Mouse (Mus musculus) urinary bladder, postnatal 10 days (tissue): ENCODE measurements around the gene Fgfr2.

Source experiments
- DNase-seq: peaks from one replicate; pipeline ENCODE4 v3.0.0; 2022; ENCODE audit warnings: low spot score

The Fgfr2 gene

DNA sequence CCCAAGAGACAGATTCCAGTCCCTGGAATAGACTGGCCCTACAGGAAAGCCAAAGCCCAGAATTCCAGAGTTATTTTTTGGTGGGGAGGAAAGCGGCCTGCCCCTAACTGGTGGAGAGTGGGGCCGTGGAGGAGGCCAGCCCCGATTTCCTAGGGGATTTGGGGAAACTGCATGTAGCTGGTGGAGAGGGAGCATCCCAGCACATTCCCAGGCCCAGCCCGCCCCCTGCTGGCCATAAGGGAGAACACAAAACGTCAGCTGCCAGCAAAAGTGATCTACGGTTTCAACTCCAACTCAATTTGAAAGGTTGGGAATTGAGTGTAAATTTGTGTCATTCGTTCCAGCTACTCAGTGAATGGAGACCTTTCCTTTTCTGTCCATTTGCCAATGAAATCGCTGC, 909.7 kb downstream of the Fgfr2 start:
- no peak for DNase-seq

DNA sequence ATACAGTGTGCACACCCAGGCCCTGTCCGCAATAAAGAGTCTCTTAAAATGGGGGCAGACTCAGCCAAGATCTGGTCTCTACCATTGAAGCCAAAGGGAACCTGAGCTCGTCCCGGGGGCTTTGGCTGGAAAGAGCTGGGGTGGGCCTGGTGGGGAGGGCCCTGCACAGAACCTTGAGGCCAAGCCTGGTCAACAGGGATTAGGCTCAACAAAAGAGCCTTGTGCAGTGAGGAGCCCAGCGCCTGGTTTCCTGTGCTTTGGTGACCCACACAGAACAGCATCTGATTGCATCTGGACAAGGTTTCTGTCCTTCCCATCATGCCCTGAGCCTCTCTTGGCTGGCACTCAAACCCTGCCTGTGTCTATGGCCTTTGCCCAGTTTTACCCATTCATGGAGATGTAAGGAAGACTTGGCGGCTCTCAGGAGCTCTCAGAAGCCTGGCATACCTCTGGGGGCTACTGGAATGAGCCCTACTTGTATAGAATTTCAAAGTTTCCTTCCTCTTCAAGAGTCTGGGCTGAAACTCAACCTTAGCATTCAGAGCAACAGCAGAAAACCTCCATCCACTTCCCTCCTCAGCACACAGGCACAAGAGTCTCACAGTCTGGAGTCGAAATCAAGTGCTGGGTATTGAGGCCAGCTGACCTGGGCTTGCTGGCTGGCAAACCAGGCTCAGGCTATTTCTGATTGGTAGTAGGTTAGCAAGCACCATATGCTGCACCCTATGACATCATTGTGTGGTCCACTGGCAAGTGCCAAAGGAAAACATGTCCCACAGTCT, 911.0 kb downstream of the Fgfr2 start:
- DNase-seq = no peak

DNA sequence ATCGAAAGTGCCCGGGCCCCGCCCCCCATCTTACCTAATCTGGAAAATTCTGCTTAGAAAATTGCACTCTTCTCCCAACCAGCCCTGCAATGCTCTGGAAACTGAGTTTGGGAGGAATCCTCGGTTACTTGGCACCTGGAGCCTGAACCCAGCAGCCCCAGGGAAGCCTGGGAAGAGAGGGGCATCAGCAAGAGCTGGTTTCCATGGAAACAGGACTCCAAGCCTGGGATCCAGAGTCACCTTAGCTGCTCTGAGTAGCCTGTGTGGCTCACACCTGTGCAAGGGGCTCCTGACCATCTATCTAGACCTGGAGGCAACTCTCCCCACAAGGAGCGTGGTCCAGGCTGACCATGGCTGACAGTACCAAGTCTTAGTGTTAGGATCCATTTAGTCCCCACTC, 912.5 kb downstream of the Fgfr2 start:
- DNase-seq = no peak

DNA sequence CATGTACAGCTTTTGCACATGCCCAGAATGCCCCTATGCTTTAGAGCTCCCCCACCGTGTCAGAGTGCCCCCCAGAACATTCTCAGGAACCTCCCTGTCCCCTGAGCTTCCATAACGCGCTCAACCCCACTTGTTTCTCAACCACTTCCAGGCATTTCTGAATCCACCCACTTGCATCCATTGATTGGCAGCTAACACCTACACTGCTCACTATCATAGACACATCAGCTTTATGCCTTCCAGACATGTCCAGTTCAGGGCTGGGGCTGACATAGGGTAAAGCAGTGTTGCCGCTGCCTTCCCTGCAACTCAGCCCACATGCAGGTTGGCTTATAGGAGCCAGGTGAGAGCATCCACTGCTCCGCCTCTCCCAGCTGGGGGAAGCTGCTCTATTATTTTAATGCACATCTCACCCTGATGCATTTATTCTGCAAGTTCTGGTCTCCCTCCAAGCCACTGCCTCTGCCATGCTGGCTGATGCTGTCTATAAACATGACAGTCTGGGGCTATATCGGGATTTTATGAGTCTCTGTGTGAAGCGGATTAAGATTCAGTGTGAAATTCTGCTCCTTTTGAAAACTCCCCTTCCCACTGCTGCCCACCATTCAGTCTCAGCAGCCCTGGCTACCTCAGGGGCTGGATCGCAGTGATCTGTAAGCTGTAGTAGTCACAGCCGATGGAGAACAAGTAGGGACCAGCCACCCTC, 914.1 kb downstream of the Fgfr2 start:
- DNase-seq = no peak

DNA sequence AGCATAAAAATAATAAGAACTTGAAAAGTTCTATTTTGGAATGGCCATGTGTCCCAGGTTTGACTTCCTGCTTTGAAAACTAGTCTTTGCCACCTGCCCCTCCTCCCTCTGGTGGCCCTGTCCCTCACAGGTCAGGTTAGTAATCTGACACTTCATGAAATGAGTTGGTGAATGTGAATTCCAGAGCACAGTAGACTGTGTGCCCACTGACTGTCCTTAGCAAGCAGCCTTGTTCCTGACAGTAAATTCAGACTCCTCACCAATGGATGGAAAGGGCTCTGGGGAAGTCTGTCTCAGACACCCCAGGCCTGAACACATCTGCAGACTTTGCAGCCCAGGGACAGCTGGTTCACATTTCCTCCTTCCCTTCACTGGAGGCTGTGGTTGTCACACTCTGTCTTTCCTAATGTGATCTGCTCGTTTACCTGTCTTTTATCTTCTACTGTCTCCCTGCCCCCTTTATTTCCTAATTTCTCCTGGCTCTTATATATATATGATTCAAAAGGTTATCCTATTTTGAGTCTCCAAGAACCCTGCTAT, 919.0 kb downstream of the Fgfr2 start:
- no peak for DNase-seq

DNA sequence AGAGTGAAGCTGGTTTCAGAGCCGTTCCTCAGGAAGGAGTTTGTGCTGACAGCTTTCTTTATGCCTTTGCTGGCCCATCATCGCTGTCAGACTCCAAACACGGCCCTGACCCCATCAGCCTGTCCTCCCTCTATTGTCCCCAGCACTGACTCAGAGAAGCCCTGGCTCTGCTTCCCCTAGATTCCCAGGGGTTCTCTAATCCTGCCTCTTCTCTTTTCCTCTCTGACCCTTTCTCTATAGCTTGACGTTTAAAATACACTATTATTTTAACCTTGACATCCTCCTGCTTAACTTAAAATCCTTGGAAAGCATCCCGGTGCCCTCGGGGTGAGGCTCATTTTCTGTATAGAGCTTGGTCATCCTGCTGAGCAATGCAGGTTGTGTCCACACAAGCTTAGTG, 923.5 kb downstream of the Fgfr2 start:
- DNase-seq = no peak

DNA sequence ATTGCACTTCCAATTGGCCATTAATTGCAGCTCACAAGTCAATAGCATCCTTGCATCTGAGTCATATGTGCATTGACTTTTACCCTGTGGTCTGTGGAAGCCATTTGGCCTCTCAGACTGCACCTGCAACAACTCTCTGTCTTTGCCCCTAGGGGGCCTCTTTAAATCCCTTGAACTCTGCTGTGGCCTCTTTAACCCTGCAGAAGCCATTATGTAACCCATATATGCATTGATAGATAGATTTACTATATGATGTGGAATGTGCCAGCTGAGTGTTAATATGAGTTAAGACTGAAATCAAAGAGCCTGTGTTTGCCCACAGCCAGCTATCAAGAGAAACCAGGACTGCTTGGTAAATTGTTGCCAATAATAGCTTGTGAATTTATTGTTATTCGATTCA, 924.3 kb downstream of the Fgfr2 start:
- DNase-seq = no peak

DNA sequence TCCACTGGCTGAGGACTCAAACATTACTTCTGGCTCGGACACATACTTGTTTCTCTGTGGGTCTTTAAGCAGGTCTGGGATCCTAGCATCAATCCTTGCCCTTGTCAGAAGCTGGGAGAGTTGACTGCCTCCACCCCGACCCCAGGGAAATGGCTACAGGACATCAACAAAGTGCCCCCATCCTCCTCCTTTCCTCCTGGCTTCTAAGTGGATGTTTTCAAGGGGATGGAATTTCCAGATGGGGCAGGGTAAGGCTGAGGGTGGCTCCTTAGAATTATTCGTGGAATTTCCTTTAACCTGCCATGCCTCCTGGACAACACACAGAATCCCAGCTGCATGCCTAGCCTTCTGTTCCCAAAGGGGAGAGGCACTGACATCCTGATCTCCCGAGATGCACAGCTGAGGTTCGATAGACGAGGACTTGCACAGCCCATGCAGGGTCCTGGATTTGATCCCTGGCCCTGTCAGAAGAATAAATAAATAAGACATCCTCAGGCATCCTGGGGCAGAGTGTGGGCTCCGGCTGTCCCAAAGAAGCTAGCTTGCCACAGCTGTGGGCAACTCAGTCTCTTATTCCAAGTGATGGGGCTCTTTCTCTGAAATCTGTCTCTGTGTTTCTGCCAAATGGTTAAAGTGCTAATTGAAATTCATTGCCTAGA, 925.2 kb downstream of the Fgfr2 start:
- no peak for DNase-seq

DNA sequence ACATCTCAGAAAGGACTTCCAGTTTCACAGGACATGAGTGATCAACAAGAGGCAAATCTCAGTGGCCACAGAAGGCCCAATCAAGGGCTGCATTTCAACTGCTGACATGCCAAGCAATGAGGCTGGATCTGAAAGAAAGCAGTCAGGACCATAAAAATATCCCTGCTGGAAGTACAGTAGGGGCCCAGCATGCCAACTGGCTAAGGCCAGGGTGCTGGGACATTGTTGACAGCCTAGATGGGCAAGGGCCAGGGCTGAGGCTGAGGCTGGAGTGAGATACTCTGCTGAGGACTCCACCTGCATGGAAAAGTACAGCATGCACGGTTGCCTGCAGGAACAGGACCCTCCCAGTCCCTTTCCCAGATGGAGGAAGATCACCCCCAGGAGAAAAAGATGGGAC, 926.6 kb downstream of the Fgfr2 start:
- DNase-seq = no peak

DNA sequence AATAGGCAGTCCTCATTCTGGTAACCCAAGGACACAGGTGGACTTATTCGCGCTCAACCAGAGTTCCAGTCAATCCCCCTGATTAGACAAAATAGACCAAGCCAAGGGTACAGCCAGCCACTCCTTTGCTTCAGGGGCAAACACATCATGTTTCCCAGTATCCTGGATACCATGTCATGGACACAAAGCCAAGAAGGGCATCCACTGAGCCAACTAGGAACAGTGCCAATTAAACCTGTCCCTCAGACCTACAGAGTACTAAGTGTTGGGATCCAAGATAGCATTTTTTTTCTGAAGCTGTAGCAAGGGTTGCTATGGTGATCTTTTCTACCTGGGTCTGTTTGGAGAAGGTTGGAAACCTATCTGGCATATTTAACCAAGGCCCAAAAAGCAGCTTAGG, 929.5 kb downstream of the Fgfr2 start:
- DNase-seq = no peak

DNA sequence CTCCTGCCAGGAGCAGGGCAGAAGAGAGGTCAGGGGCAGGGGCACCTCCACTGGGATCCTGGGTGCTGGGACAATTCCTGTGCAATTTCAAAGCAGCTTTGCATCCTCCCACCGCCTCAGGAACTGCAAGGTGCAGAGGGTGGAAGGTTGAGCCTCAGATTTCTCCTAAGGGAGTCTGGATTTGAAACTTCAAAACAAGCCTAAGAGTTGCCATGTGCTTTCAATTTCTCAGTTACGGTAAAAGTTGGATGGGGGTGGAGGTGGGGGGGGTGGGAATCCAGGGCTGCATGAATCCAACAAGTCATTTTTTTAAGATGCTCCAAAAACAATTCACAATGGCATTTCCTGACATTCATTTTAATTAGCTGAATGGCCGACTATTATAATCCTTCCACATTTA, 935.7 kb downstream of the Fgfr2 start:
- no peak for DNase-seq

DNA sequence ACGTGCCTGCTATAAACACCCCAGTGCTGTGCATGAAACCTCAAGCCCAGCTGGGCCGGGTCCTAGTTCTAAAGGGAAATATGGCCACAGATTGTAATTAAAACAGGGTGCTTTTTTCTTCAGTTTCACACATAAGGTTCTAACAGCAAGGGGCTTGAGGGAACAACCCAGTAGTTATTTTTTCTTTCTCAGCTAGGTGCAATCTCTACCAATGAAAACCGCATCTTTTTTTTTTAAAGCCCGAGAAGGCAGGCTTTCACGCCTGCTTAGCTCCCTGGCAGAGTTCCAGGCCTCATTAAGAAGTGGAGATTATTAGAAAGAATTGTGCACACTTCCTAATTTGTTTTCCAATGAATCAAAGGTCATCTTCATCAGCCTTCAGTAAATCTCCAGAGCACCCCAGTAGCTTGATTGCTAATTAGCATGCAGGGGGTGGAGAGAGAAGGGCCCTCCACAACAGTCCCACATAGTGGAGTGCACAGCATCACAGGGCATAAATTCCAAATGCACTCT, 939.2 kb downstream of the Fgfr2 start:
- DNase-seq = no peak

DNA sequence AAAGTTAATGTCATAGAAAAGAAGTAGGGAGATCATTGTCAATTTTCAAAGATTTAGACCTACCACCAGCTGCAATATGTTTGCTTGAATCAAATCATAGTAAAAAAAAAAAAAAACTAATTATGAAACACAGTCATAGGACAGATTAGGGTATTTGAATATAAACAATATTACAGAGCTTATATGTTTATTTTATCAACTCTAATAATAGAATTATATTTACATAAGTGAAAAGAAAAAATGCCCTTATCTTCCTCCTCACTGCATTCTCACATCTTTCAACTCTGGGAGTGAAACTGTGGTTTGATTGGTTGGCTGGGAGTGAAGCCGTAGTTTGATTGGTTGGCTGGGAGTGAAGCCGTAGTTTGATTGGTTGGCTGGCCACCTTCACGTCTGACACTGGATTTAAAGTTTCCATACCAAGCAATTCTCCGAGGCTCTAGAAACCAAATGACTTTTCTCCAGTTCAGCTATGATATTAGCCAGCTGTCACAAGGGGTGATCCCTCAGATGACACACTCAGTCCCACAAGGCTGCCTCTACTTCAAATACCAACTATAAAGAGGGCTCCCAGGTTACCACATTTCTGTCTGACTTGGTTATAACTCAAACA, 941.5 kb downstream of the Fgfr2 start:
- no peak for DNase-seq

DNA sequence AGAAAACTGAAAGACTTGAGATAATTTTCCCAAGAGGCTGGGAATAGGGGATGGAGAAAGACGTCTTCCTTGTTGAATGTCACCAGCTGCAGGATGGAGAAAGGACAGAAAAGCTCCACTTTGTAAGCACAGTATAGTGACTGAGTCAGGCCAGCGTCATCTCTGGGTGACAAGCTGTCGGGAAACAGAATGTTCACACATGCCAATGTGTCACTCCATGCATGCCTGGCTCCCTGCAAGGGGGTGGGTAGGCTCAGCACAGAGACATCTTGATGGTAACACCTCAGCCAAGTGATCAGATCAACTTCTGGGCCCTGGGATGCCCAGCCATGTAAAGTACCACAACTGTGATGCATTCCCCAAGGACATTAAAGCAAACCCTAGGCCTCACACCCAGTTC, 942.1 kb downstream of the Fgfr2 start:
- DNase-seq = no peak

DNA sequence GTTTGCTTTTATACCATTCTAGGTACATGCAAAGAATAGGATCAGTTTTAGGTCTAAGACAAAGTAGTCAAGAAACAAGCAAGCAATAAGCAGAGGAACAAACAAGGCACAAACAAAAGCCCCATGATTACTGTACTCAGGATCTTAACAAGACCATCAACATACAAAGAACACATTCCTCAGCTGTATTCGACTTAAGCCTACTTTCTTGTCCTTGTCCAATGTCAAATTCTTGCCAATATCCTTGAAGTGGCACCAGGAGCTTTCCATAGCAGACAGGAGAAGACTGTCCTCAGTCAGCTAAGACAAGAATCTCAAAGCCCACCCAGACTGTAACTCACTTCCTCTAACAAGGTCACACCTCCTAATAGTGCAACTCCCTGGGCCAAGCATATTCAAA, 944.1 kb downstream of the Fgfr2 start:
- no peak for DNase-seq

DNA sequence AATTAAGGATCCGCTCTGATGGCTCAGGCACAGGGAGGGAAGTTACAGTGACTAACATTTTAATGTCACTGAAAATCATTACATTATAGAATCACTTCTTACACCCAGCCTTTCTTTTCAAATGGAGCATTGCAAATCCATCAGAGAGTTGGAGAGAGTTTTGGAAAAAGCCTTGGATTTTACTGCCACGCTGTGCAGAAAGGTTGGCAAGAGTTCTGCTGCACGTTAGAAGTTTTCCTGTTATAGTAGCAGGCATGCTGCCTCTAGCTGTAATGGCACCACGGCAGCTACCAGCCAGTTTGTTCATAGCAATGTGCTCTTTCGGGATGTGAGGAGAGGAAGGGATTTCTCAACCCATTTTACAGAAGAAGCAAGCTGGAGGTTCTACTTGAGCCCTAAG, 948.4 kb downstream of the Fgfr2 start:
- no peak for DNase-seq

DNA sequence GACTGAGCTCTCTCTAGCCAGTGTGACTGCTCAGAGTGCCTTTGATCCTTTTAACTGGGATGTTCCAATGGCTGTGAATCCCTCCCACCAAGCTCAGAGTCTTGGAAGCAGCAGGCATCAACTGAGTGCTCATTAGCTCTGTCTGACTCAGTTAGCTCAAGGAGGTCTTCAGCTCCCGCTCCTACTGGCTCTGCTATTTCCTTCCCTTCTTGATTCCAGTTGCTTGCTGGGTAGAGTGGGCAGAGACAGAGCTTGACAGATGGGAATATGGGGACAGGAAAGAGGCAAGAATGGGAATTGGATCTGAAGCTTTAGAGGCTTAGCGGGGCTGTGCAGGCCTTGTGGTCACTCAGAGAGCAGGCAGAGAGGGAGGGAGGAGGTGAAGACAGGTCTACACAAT, 948.9 kb downstream of the Fgfr2 start:
- no peak for DNase-seq

DNA sequence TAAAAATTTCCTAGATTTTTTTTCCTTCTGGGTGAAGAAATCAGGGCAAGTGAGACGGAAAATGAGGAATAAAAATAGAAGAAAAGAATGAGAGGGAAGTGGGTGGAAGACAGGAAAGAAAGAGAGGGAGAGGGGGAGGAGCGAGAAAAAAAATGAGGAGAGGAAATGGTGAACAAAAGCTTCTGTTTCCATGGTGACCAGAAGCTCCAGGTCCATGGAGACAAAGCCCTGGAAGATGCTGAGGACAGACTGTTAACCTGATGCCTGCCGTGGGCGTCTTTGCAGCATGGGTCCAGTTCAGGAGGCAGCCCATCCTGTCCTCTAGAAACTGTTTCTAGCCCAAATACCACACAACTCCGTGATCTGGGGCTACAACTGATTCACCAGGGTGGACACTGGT, 950.9 kb downstream of the Fgfr2 start:
- DNase-seq = no peak

DNA sequence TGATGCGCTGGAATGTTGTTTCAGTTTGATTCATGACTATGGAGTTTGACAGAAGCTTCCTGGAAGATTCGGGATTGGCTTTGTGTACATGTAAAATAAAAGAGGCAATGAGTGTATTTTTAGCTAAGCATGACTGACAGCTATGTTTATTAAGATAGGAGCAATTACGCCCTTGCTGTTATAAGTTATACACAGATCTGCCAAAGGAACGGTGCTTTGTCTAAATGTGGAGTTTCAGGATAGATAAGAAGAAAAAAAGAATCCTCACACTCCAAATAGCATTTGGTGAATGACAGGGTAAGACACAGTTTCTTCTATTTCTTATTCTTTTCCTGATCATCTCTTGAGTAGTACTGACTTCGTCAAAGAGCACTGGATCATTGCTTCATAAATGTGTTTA, 951.4 kb downstream of the Fgfr2 start:
- no peak for DNase-seq

DNA sequence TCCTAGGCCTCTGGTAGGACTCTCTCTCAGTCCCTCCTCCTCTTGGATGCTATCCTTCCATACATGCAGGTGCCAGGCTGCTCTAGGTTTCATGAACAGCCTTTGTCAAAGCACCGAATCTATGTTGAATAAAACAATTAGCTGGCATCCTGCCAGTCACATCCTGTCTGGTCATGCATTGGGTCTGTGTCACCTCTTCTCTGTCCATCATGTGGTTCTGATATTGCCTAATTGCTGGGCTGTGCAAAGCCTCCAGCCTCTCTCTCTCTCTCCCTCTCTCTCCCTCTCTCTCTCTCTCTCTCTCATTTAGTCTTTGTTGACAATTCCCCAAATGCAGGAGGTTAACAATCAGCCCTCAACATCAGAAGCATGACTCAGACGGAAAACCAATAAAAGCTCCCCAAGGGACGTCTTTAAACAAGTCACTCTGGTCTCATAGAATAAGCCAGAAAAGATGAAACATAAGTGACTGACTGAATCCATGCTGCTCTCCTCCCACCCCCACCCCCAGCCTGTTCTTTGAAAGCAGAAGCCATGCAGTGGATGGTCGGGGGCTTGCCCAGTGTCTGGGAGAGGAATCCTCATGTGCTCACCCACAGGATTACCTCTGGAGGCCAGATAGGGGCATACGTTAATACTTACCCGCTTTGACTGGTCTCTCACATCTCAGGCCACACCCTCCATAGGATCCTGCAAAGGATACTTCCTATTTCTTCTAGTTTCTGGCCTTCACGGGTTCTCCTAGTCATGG, 953.6 kb downstream of the Fgfr2 start:
- no peak for DNase-seq

DNA sequence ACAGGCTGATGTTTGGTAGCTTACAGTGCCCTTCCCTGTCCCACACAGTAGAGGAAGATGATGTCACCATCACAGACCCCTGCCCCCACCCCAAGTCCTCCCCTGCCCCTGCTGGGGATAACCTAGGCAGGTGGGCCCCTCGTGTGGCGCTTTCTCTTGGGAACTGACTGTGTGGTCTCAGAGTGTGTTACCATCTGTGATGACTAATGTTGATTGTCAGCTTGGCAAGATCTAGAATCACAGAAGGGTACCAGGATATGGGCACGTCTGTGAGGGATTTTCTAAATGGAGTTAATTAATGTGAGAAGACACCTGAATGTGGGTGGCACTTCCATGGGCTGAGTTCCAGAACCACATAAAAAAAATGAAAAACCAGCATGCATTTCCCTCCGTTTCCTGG, 955.9 kb downstream of the Fgfr2 start:
- no peak for DNase-seq

DNA sequence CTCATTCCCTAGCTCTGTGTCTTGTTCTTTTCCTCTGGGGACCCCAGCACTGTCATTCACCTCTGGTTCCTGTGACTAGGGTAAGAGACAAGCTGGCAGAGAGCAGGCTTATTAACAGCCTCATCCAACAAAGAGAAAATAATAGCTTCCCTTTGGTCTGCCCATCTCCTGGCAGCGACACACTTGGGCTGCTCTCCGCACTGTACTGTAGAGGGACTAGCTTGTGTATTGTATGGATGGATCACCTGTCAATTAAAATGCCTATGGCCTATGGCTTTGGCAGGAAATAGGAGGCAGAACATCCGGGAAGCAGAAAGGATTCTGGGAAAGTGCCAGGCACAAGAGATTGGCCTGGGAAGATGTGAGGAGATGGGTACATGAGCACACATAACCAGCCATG, 960.9 kb downstream of the Fgfr2 start:
- DNase-seq = no peak
